Mouse (Mus musculus) brain, embryonic 14.5 days (tissue): ENCODE data around the gene 2900011O08Rik.

Experiments used
- CTCF ChIP-seq: fragments of 200-500 bp; IDR thresholded peaks from 2 replicates; pipeline ENCODE4 v1.5.1; 2012; ENCODE audit warnings: inconsistent platforms, mild to moderate bottlenecking, moderate library complexity, borderline replicate concordance; ENCODE audit not compliant: insufficient read depth, insufficient read length; ENCODE audit errors: extremely low read depth
- POLR2A ChIP-seq: fragments of 200-500 bp; IDR thresholded peaks from 2 replicates; pipeline ENCODE4 v1.6.1; 2012; ENCODE audit warnings: mild to moderate bottlenecking, inconsistent platforms, borderline replicate concordance; ENCODE audit not compliant: poor library complexity, insufficient read depth, insufficient read length, severe bottlenecking; ENCODE audit errors: extremely low read depth

GRCm38 (mm10) chr16:14137976-14138561, 151.7 kb downstream of the 2900011O08Rik start:
- TF ChIP-seq CTCF = no peak
- TF ChIP-seq POLR2A = no peak
